Mouse (Mus musculus) intestine, embryonic 16.5 days (tissue): ENCODE results near the gene Krit1. TPM values are rescaled to one million over a fixed set of nuclear protein-coding genes. Genes with fewer than 3 reads are reported as not detected.
"Not testable (repeated sequence)": the region's sequence is repeated elsewhere in the genome, so short reads cannot be mapped to it uniquely, and the experiment has no call there.

Experiments used
- ATAC-seq: fragments of 200-750 bp; cut with Nextera tagmentation; 2 replicates; pipeline ENCODE4 v1.8.0; 2017; ENCODE audit warnings: moderate TSS enrichment, moderate library complexity
- H3K27ac ChIP-seq: fragments of 300-500 bp; sonication (generic); 2 replicates; pipeline ENCODE4 v1.5.1; 2014; ENCODE audit warnings: mild to moderate bottlenecking, low read length
- H3K27me3 ChIP-seq: fragments of 300-500 bp; sonication (generic); replicated peaks from 2 replicates; pipeline ENCODE4 v1.6.1; 2014; ENCODE audit warnings: low read length, control low read depth, mixed read lengths; ENCODE audit not compliant: control insufficient read depth, insufficient read depth
- H3K36me3 ChIP-seq: fragments of 300-500 bp; sonication (generic); 2 replicates; pipeline ENCODE4 v1.6.1; 2014; ENCODE audit warnings: low read length, control low read depth; ENCODE audit not compliant: control insufficient read depth, insufficient read depth
- H3K4me1 ChIP-seq: fragments of 300-500 bp; sonication (generic); 2 replicates; pipeline ENCODE4 v1.6.1; 2014; ENCODE audit warnings: low read length, control low read depth, mixed read lengths; ENCODE audit not compliant: control insufficient read depth, insufficient read depth
- H3K4me2 ChIP-seq: fragments of 300-500 bp; sonication (generic); 2 replicates; pipeline ENCODE4 v1.6.1; 2014; ENCODE audit warnings: low read depth, low read length, control low read depth
- H3K4me3 ChIP-seq: fragments of 300-500 bp; sonication (generic); 2 replicates; pipeline ENCODE4 v1.5.1; 2014; ENCODE audit warnings: mild to moderate bottlenecking, low read length
- H3K9ac ChIP-seq: fragments of 300-500 bp; sonication (generic); 2 replicates; pipeline ENCODE4 v1.6.1; 2014; ENCODE audit warnings: low read depth, low read length
- H3K9me3 ChIP-seq: fragments of 300-500 bp; sonication (generic); 2 replicates; pipeline ENCODE4 v1.6.1; 2016; ENCODE audit warnings: low read length, control low read depth; ENCODE audit not compliant: control insufficient read depth
- WGBS: fragments of 180-500 bp; shearing (Covaris S2); extraction: QIAGEN DNeasy Blood & Tissue Kit; methylation state at CpG from one replicate; pipeline ENCODE4 v1.1.7; 2014; 5-methylcytosine and 5-hydroxymethylcytosine counted together
- polyA plus RNA-seq: library from polyadenylated mRNA; unstranded; fragments of >200 nt; fragmentation: Nextera tagmentation; extraction: Ambion mirVana; gene quantifications from 2 replicates; pipeline ENCODE4 v1.2.1, GENCODE M21; 2015

The Krit1 gene
- polyA plus RNA-seq, 1 experiment from 2014 or later, result 29.2 TPM

DNA sequence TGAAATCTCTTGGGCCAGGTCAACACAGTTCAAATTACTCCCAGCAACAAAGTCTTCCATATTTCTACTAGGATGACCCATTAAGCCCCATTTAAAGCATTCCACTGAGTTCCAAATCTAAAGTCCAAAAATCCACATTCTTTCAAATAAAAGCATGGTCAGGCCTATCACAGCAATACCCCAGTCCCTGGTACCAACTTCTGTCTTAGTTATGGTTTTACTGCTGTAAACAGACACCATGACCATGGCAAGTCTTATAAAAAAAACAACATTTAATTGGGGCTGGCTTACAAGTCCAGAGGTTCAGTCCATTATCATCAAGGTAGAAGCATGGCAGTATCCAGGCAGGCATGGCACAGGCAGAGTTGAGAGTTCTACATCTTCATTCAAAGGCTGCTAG is 4.3 kb upstream of the Krit1 start:
- not testable (repeated sequence) for H3K4me1 ChIP-seq, H3K9me3 ChIP-seq, H3K36me3 ChIP-seq, H3K9ac ChIP-seq, H3K4me2 ChIP-seq, H3K27me3 ChIP-seq, ATAC-seq, H3K27ac ChIP-seq, H3K4me3 ChIP-seq

DNA sequence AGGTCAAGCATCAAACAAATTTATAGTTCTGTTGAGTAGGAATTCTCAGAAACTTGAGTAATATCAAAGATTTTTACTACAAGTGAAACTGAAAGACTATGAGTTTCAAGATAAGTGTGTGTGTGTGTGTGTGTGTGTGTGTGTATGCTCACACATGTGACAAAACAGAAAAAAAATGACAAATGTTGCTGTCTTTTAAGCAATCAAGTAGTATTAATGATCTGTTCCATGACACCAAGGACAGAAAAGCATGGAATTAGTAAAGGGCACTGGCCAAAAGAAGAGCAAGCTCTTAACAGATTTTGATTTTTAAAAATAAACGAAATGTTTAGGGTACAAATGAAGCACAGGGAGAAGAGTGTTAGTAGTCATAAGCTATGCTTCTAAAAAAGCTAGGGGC is 2.9 kb upstream of the Krit1 start:
- 97% methylated on average over 1 of the region's 1 CpGs for WGBS
- no peak overlapping the region for H3K27ac ChIP-seq
- no peaks in the 10 kb centered on the region for H3K27me3 ChIP-seq
- ATAC-seq, result no peak
- no peak overlapping the region for H3K4me3 ChIP-seq
- H3K9ac ChIP-seq, result no peak overlapping the region
- peaks cover 10% of the 10 kb centered on the region for H3K4me1 ChIP-seq
- H3K4me2 ChIP-seq, result no peak overlapping the region
- H3K36me3 ChIP-seq, result no peaks in the 10 kb centered on the region
- no peaks in the 10 kb centered on the region for H3K9me3 ChIP-seq

DNA sequence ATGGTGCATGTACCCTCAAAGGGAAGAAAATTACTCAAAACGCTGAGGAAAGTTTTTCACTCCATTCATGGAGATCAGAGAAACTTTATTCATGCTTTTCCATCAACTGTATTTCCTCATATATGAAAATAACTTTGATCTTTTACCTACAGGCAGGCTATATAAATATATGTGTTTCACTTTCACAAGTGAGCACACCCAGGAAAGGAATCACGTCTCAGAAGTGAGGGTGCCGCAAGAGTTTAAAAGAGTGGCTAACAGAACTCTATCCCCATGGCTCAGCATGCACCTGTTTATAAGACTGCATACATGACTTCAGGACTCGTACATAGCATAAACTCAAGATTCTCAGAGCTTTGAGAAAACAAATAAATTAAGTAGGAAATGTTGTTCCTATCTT is 2.1 kb upstream of the Krit1 start:
- Histone ChIP-seq H3K4me1 (peaks cover 10% of the 10 kb centered on the region), H3K36me3 (no peaks in the 10 kb centered on the region), H3K4me2 (no peak overlapping the region), H3K9ac (no peak overlapping the region), H3K4me3 (no peak overlapping the region), H3K27ac (no peak overlapping the region), H3K9me3 (no peaks in the 10 kb centered on the region), H3K27me3 (no peaks in the 10 kb centered on the region)
- ATAC-seq, result no peak
- 68% methylated on average over 4 of the region's 4 CpGs for WGBS

DNA sequence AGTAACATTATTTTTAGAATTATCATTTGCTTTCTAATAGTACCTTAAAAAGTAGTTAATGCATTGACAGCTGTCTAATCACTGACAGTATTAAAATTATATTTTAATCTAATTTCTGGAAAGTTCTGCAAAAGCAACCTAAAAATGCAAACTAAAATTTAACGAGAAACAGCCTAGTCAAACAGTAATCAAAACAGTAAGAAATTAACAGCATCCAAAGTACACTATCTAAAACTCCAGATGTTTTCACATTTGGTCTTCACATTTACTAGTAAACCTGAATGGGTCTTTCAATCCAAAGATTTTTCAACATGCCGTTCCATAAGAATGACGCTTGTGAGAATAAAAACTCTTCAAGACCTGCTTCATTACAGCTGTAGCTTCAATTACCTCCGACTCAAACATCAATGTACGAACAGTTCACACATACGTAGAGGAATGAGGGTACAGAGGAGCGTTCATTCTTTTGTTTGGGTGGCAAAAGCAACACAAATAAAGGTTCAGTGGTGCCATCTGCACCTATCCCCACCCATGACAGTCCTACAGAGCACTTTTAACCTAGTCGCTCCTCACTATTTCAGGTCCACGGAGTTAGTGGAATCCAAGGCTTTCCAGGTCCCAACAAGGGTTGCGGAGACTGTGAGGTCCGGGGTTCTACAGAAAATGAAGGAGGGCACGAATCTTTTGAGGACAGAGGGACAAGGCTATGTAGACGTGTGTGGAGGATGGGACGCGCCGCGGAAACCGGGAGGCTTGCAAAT is 1.1 kb upstream of the Krit1 start:
- no peaks in the 10 kb centered on the region for H3K36me3 ChIP-seq

DNA sequence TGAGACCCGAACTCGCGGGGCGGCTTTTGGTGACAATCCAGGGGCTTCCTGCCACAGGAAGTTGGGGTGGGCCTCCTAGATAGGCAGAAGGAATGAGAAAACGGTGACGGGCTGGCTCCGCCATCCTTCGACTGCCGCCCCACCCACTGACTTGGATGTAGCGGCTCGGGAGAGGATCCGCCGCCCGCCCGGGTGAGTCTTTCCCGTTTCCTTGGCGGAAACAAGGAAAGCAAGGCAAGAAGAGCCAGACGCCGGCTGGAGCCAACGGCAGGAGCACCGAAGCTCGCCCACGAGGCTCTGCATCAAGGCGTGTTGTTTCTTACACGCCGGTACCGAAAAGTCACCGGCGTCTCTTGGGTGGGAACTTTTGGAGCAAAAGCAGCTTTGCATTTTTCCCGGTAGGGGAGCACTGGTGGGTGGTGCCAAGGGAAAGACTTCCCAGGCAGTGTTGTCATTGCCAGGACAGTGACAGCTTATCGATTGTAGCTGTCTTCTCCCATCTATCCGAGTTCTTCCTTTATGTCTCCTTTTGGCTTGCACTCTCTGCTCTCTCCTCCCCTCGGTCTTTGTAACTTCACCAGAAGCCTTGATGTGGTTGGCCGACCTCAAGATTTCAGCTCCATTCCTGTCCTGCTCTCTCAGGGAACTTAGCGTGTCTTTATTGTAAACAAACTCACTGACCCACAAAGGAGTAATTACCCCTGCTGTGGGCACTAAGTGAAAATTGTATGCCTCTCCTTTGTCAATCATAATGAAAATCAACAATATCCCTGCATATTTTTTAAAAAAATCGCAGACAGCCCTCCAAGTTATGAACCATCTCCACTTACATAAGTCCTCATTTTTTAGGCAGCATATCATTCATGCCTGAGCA is 545 bp downstream of the Krit1 start:
- Histone ChIP-seq H3K9me3 (no peaks in the 10 kb centered on the region), H3K4me2 (peak overlapping the region; percentile 83), H3K4me1 (peaks cover 10% of the 10 kb centered on the region), H3K27ac (peak overlapping the region; percentile 83), H3K9ac (peak overlapping the region; percentile 85), H3K36me3 (no peaks in the 10 kb centered on the region), H3K27me3 (no peaks in the 10 kb centered on the region), H3K4me3 (peak overlapping the region; percentile 72)
- under 1% methylated on average over 36 of the region's 36 CpGs for WGBS
- ATAC-seq, result peak; percentile 81

More for the DNA sequence above, 1.1 kb upstream of the Krit1 start:
- Histone ChIP-seq H3K9ac (peak overlapping the region; percentile 85), H3K27ac (peak overlapping the region; percentile 83), H3K4me1 (peaks cover 10% of the 10 kb centered on the region), H3K4me3 (peak overlapping the region; percentile 72), H3K27me3 (no peaks in the 10 kb centered on the region), H3K9me3 (no peaks in the 10 kb centered on the region), H3K4me2 (peak overlapping the region; percentile 89)
- no peak for ATAC-seq
- WGBS, result 5% methylated on average over 18 of the region's 18 CpGs

DNA sequence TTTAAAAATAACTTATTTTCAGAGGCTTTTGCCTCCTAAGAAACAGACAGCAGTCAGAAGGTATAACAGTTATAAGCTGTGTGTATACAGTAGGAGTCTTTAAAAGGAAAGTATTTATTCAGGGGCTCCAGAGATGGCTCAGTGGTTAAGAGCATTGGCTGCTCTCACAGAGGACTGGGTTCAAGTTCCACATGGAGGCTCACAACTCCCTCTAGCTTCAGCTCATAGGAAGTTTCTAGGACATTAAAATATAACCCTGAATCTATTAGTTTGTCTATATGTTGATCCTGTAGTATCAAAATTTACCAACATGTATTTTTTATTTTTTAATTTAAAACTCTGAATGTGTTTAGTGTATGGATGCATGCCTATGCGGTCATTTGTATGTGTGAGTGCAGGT is 5.5 kb downstream of the Krit1 start:
- no peak for ATAC-seq
- H3K36me3 ChIP-seq, result no peaks in the 10 kb centered on the region
- peaks cover 4% of the 10 kb centered on the region for H3K4me1 ChIP-seq
- 91% methylated on average over 1 of the region's 1 CpGs for WGBS
- H3K9ac ChIP-seq, result no peak overlapping the region
- no peak overlapping the region for H3K4me3 ChIP-seq
- H3K27me3 ChIP-seq, result no peaks in the 10 kb centered on the region
- H3K4me2 ChIP-seq, result no peak overlapping the region
- no peak overlapping the region for H3K27ac ChIP-seq
- H3K9me3 ChIP-seq, result no peaks in the 10 kb centered on the region

DNA sequence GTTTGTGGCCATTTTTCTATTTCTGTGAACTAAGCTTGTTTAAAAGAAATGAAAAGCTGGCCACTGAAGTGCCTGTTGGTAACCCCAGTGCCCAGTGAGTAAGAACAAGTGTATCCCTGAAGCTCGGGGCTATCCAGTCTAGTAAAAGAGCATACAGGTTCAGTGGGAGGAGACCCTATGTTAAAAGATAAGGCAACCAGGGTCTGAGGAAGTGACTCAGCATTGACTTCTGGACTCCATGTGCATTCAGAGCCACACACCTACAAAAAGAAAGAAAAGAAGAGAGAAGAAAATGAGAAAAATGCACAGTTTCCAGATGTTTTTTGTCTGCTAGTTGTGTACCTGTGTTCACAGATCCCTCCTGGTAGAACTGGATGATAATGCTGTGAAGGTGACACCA is 31.1 kb downstream of the Krit1 start:
- Histone ChIP-seq H3K4me2 (no peak overlapping the region), H3K36me3 (peaks cover 4% of the 10 kb centered on the region; the same call in 1 of the 2 replicates), H3K27ac (no peak overlapping the region), H3K9me3 (0 out of 2 replicates have a peak, but pooled peaks cover 4% of the 10 kb centered on the region), H3K9ac (no peak overlapping the region), H3K4me1 (no peaks in the 10 kb centered on the region), H3K27me3 (no peaks in the 10 kb centered on the region), H3K4me3 (no peak overlapping the region)
- ATAC-seq, result no peak
- 73% methylated on average over 1 of the region's 1 CpGs for WGBS

DNA sequence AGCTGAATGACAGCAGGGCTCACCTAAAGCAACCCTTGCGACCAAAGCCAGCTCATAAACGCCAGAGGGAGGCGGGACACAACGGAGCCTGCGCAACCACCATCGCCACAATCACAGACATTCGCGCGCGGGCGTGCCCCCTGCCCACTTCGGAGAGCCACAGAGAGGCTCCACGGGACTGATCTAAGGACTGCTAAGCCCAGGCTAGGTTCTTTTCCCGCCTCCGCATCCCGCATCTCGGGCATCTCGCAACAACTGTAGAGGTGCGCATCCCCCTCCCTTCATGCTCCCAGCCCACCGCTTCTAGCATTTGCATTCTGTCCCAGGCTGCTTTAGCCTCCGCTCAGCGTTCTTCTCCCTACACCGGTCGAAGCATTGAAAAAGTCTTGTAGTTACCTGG is 42.0 kb downstream of the Krit1 start, which contains the start of gene Lrrd1:
Gene Lrrd1 (plus strand): TSS at position 148 of the 400 bp plus-strand sequence.
- no peaks in the 10 kb centered on the region for H3K27me3 ChIP-seq
- H3K27ac ChIP-seq, result no peak within 1 kb of the TSS
- no peaks in the 10 kb centered on the region for H3K36me3 ChIP-seq
- H3K9ac ChIP-seq, result 0 out of 2 replicates have a peak within 1 kb of the TSS, but pooled peaks have one; percentile 2
- peaks cover 2% of the 10 kb centered on the region; the same call in 1 of the 2 replicates for H3K4me1 ChIP-seq
- no peaks in the 10 kb centered on the region for H3K9me3 ChIP-seq
- no peak for ATAC-seq
- WGBS, result 6% methylated on average over 24 of the region's 24 CpGs
- H3K4me2 ChIP-seq, result peak within 1 kb of the TSS; percentile 25
- peak within 1 kb of the TSS; percentile 16 for H3K4me3 ChIP-seq

DNA sequence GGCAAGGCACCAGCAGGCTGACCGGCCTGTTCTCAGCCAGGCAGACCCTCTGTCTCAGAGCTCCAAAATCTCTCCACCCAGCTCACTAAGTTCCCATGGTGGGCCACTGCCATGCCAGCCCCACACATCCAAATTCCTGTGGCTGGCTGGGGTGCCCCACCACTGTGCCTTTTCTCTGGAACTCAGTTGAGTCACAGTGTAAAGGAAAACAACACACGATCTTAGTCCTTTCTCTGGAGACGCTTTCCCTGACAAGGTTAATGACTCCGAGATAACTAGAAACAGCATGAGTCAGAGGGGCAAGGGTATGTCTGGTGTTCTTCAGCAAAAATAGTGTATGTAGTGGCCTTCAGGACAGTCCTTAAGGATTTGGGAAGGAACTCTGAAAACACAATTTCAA is 67.2 kb downstream of the Krit1 start:
- H3K4me3 ChIP-seq, result no peak overlapping the region
- H3K4me2 ChIP-seq, result no peak overlapping the region
- 61% methylated on average over 4 of the region's 4 CpGs for WGBS
- ATAC-seq, result no peak
- no peaks in the 10 kb centered on the region for H3K36me3 ChIP-seq
- no peaks in the 10 kb centered on the region for H3K27me3 ChIP-seq
- no peak overlapping the region for H3K9ac ChIP-seq
- H3K9me3 ChIP-seq, result no peaks in the 10 kb centered on the region
- no peak overlapping the region for H3K27ac ChIP-seq
- H3K4me1 ChIP-seq, result no peaks in the 10 kb centered on the region
